Mouse (Mus musculus) MEL (cell line): ENCODE results near the gene Uba52. TPM values are rescaled to one million over a fixed set of nuclear protein-coding genes. Genes with fewer than 3 reads are reported as not detected.

Experiments
- DNase-seq: peaks from one replicate; pipeline ENCODE4 v3.0.0; 2011; ENCODE audit warnings: low read depth, low spot score
- H3K27ac ChIP-seq: 2 replicates; pipeline ENCODE4 v1.5.1; 2012; ENCODE audit warnings: low read depth, mild to moderate bottlenecking, control low read depth, low read length, moderate library complexity; ENCODE audit not compliant: control insufficient read depth
- H3K27me3 ChIP-seq, 2 experiments: fragments of 150-350 bp in 1 of 2; sonication (generic) in 1 of 2; 2 replicates each; pipeline ENCODE4 v1.6.1; 2012; ENCODE audit warnings: low read length in 2 of 2, mild to moderate bottlenecking in 2 of 2, improper control_type of control experiment in 1 of 2, moderate library complexity in 1 of 2; ENCODE audit not compliant: insufficient read depth in 2 of 2, control insufficient read depth in 1 of 2
- H3K36me3 ChIP-seq, 2 experiments: 2 replicates each; pipeline ENCODE4 v1.6.1; 2012 to 2014; ENCODE audit warnings: low read length in 2 of 2, improper control_type of control experiment in 1 of 2, inconsistent platforms in 1 of 2, mild to moderate bottlenecking in 1 of 2; ENCODE audit not compliant: insufficient read depth in 2 of 2, control insufficient read depth in 1 of 2
- H3K4me1 ChIP-seq, 2 experiments: fragments of 150-350 bp in 1 of 2; sonication (generic) in 1 of 2; 2 replicates each; pipeline ENCODE4 v1.6.1; 2012; ENCODE audit warnings: low read length in 2 of 2, improper control_type of control experiment in 1 of 2, mild to moderate bottlenecking in 1 of 2; ENCODE audit not compliant: insufficient read depth in 2 of 2, control insufficient read depth in 1 of 2
- H3K4me3 ChIP-seq, 2 experiments: fragments of 150-350 bp in 1 of 2; sonication (generic) in 1 of 2; 2 replicates each; pipeline ENCODE4 v1.5.1; 2012; ENCODE audit warnings: low read depth in 2 of 2, low read length in 2 of 2, mild to moderate bottlenecking in 2 of 2, moderate library complexity in 2 of 2, control low read depth in 1 of 2, improper control_type of control experiment in 1 of 2; ENCODE audit not compliant: control insufficient read depth in 1 of 2, insufficient read depth in 1 of 2
- H3K79me2 ChIP-seq: 2 replicates; pipeline ENCODE4 v1.6.1; 2012; ENCODE audit warnings: mild to moderate bottlenecking, low read length, moderate library complexity; ENCODE audit not compliant: control insufficient read depth, poor library complexity, insufficient read depth
- H3K9ac ChIP-seq: 2 replicates; pipeline ENCODE4 v1.6.1; 2012; ENCODE audit warnings: low read depth, mild to moderate bottlenecking, control low read depth, low read length, moderate library complexity; ENCODE audit not compliant: control insufficient read depth, poor library complexity, severe bottlenecking
- H3K9me3 ChIP-seq: fragments of 150-350 bp; sonication (generic); replicated peaks from 2 replicates; pipeline ENCODE4 v1.6.1; 2012; ENCODE audit warnings: mild to moderate bottlenecking, low read length, improper control_type of control experiment, moderate library complexity; ENCODE audit not compliant: insufficient read depth
- CHD2 ChIP-seq: IDR thresholded peaks from 2 replicates; pipeline ENCODE4 v1.6.1; 2011; ENCODE audit warnings: low read length, improper control_type of control experiment
- CTCF ChIP-seq, 3 experiments: IDR thresholded peaks in 2 of 3; conservative IDR thresholded peaks in 1 of 3; 2 replicates each; pipeline ENCODE4 v1.5.1; 2011 to 2012; ENCODE audit warnings: low read length in 3 of 3, low read depth in 2 of 3, mild to moderate bottlenecking in 2 of 3, improper control_type of control experiment in 1 of 3, inconsistent platforms in 1 of 3, mixed read lengths in 1 of 3, moderate library complexity in 1 of 3; ENCODE audit not compliant: control insufficient read depth in 1 of 3, insufficient read depth in 1 of 3, poor library complexity in 1 of 3, severe bottlenecking in 1 of 3
- E2F4 ChIP-seq: IDR thresholded peaks from 2 replicates; pipeline ENCODE4 v1.6.1; 2011; ENCODE audit warnings: low read depth, low read length, improper control_type of control experiment, borderline replicate concordance
- ELF1 ChIP-seq: IDR thresholded peaks from 2 replicates; pipeline ENCODE4 v1.6.1; 2014; ENCODE audit warnings: low read depth, mild to moderate bottlenecking, inconsistent platforms, low read length, improper control_type of control experiment, moderate library complexity
- EP300 ChIP-seq, 2 experiments: IDR thresholded peaks; 2 replicates each; pipeline ENCODE4 v1.6.1; 2011; ENCODE audit warnings: improper control_type of control experiment in 2 of 2, low read length in 2 of 2, low read depth in 1 of 2, mild to moderate bottlenecking in 1 of 2
- ETS1 ChIP-seq: IDR thresholded peaks from 2 replicates; pipeline ENCODE4 v1.6.1; 2012; ENCODE audit warnings: low read depth, mild to moderate bottlenecking, inconsistent platforms, low read length, improper control_type of control experiment, moderate library complexity
- GABPA ChIP-seq: IDR thresholded peaks from 2 replicates; pipeline ENCODE4 v1.6.1; 2012; ENCODE audit warnings: low read depth, mild to moderate bottlenecking, inconsistent platforms, low read length, improper control_type of control experiment, moderate library complexity
- GATA1 ChIP-seq: IDR thresholded peaks from 2 replicates; pipeline ENCODE4 v1.6.1; 2011; ENCODE audit warnings: low read depth, low read length, improper control_type of control experiment
- JUND ChIP-seq: IDR thresholded peaks from 2 replicates; pipeline ENCODE4 v1.6.1; 2011; ENCODE audit warnings: low read depth, mild to moderate bottlenecking, improper control_type of control experiment, low read length
- MAFK ChIP-seq: IDR thresholded peaks from 2 replicates; pipeline ENCODE4 v1.6.1; 2011; ENCODE audit warnings: low read depth, mild to moderate bottlenecking, low read length, improper control_type of control experiment, borderline replicate concordance
- MAZ ChIP-seq: IDR thresholded peaks from 2 replicates; pipeline ENCODE4 v1.6.1; 2012; ENCODE audit warnings: low read depth, mild to moderate bottlenecking, inconsistent platforms, low read length, improper control_type of control experiment
- MEF2A ChIP-seq: IDR thresholded peaks from 2 replicates; pipeline ENCODE4 v1.6.1; 2014; ENCODE audit warnings: low read depth, mild to moderate bottlenecking, inconsistent platforms, low read length, improper control_type of control experiment; ENCODE audit not compliant: poor library complexity, insufficient replicate concordance, severe bottlenecking; ENCODE audit errors: extremely low read depth
- MYC ChIP-seq: IDR thresholded peaks from 2 replicates; pipeline ENCODE4 v1.6.1; 2011; ENCODE audit warnings: low read depth, mild to moderate bottlenecking, low read length, improper control_type of control experiment, moderate library complexity
- POLR2A ChIP-seq, 2 experiments: IDR thresholded peaks; 2 replicates each; pipeline ENCODE4 v1.6.1; 2011 to 2012; ENCODE audit warnings: low read length in 2 of 2, mild to moderate bottlenecking in 2 of 2, control low read depth in 1 of 2, improper control_type of control experiment in 1 of 2, low read depth in 1 of 2, moderate library complexity in 1 of 2; ENCODE audit not compliant: control insufficient read depth in 1 of 2, insufficient read depth in 1 of 2, poor library complexity in 1 of 2
- POLR2AphosphoS5 ChIP-seq: IDR thresholded peaks from 2 replicates; pipeline ENCODE4 v1.6.1; 2012; ENCODE audit warnings: low read depth, borderline replicate concordance, mild to moderate bottlenecking, inconsistent platforms, low read length, moderate library complexity, mixed read lengths
- RCOR1 ChIP-seq: IDR thresholded peaks from 2 replicates; pipeline ENCODE4 v1.6.1; 2012; ENCODE audit warnings: low read depth, mild to moderate bottlenecking, inconsistent platforms, low read length, improper control_type of control experiment
- SIN3A ChIP-seq: IDR thresholded peaks from 2 replicates; pipeline ENCODE4 v1.6.1; 2012; ENCODE audit warnings: low read length, improper control_type of control experiment, inconsistent platforms
- SMC3 ChIP-seq: IDR thresholded peaks from 2 replicates; pipeline ENCODE4 v1.6.1; 2011; ENCODE audit warnings: low read depth, low read length, improper control_type of control experiment
- TCF12 ChIP-seq: IDR thresholded peaks from 2 replicates; pipeline ENCODE4 v1.6.1; 2014; ENCODE audit warnings: low read depth, mild to moderate bottlenecking, inconsistent platforms, low read length, improper control_type of control experiment, moderate library complexity
- UBTF ChIP-seq: IDR thresholded peaks from 2 replicates; pipeline ENCODE4 v1.6.1; 2012; ENCODE audit warnings: low read depth, mild to moderate bottlenecking, inconsistent platforms, low read length, improper control_type of control experiment, moderate library complexity, borderline replicate concordance; ENCODE audit not compliant: insufficient read depth
- USF1 ChIP-seq: IDR thresholded peaks from 2 replicates; pipeline ENCODE4 v1.6.1; 2014; ENCODE audit warnings: low read depth, mild to moderate bottlenecking, inconsistent platforms, low read length, improper control_type of control experiment, moderate library complexity
- USF2 ChIP-seq, 2 experiments: IDR thresholded peaks; 2 replicates each; pipeline ENCODE4 v1.6.1; 2011 to 2012; ENCODE audit warnings: improper control_type of control experiment in 2 of 2, low read length in 2 of 2, borderline replicate concordance in 1 of 2, inconsistent platforms in 1 of 2, low read depth in 1 of 2, mild to moderate bottlenecking in 1 of 2; ENCODE audit not compliant: insufficient read depth in 1 of 2
- ZKSCAN1 ChIP-seq: IDR thresholded peaks from 2 replicates; pipeline ENCODE4 v1.6.1; 2012; ENCODE audit warnings: low read depth, mild to moderate bottlenecking, inconsistent platforms, low read length, improper control_type of control experiment, moderate library complexity
- polyA plus RNA-seq, 2 experiments: library from polyadenylated mRNA; stranded (reverse) in 1 of 2; unstranded in 1 of 2; fragments of >175 nt in 1 of 2; fragments of >200 nt in 1 of 2; gene quantifications; 2 replicates each; pipeline versions ENCODE4 v1.2.1 to v1.2.4; 2012; ENCODE audit warnings: low replicate concordance in 2 of 2, low read depth in 1 of 2; ENCODE audit not compliant: insufficient read length in 2 of 2, insufficient read depth in 1 of 2, missing spikeins in 1 of 2
- total RNA-seq: library from RNA; depleted of rRNA; stranded (reverse); fragments of 300-350 nt; gene quantifications from 2 replicates; pipeline ENCODE4 v1.2.3, GENCODE M21; 2012

The Uba52 gene
- total and polyA plus RNA-seq, 3 experiments = 2,814 to 3,633 TPM; not detected in 1

GRCm38 (mm10) chr8:70467229-70467725 lies 43.3 kb downstream of the Uba52 start:
- peaks cover 0 to 7% of the 10 kb centered on the region in 2 experiments; a peak in 2 of 4 replicates for H3K4me1 ChIP-seq
- H3K27ac ChIP-seq = no peak overlapping the region
- peaks cover 0 to 2% of the 10 kb centered on the region in 2 experiments; a peak in 3 of 4 replicates for H3K36me3 ChIP-seq
- no peak for DNase-seq
- no peaks in the 10 kb centered on the region for H3K9me3 ChIP-seq
- H3K4me3 ChIP-seq = no peak overlapping the region
- no peaks in the 10 kb centered on the region for H3K27me3 ChIP-seq
- TF ChIP-seq E2F4 (no peak), GATA1 (no peak), SIN3A (no peak), ELF1 (no peak), CHD2 (no peak), USF1 (no peak), ETS1 (no peak), MYC (no peak), MAZ (no peak), POLR2A (IDR thresholded peaks at IDR 0.05; ENCODE audit: control insufficient read depth in 1 of 2, insufficient read depth in 1 of 2, low read depth in 1 of 2, low read length in 2 of 2, poor library complexity in 1 of 2) (no peak)
- H3K79me2 ChIP-seq = 0 out of 2 replicates have a peak, but pooled peaks cover 2% of the 10 kb centered on the region
- no peak overlapping the region for H3K9ac ChIP-seq

DNA sequence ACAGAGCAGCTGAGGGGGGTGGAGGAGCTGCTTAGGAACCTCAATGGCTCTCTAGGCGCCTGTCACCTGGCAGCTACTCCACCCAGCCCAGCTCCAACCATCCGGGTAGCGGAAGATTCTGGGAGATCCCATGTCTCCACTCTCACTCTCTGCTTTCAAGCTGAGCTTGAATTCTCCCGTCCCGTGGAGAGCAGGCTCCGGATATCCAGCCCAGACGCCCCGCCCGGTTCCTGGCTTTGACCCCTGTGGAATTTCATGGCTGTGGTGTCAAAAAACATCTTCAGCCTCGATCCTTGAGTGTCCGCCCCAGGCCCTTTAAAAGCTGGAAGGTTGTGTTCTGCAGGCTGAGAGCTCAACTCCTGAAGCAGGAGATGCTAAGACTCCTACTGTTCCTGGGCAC lies 43.8 kb downstream of the Uba52 start:
- Histone ChIP-seq H3K27me3 (no peaks in the 10 kb centered on the region), H3K36me3 (peaks cover 0 to 2% of the 10 kb centered on the region in 2 experiments; a peak in 3 of 4 replicates), H3K4me3 (no peak overlapping the region), H3K9me3 (no peaks in the 10 kb centered on the region), H3K27ac (no peak overlapping the region), H3K9ac (no peak overlapping the region), H3K4me1 (peaks cover 0 to 7% of the 10 kb centered on the region in 2 experiments; a peak in 2 of 4 replicates), H3K79me2 (0 out of 2 replicates have a peak, but pooled peaks cover 2% of the 10 kb centered on the region)
- TF ChIP-seq EP300 (IDR thresholded peaks at IDR 0.05; ENCODE audit: low read depth in 1 of 2, low read length in 2 of 2) = no peak
- TF ChIP-seq POLR2A (IDR thresholded peaks at IDR 0.05; ENCODE audit: control insufficient read depth in 1 of 2, insufficient read depth in 1 of 2, low read depth in 1 of 2, low read length in 2 of 2, poor library complexity in 1 of 2) = no peak
- TF ChIP-seq UBTF = no peak
- no peak for DNase-seq

DNA sequence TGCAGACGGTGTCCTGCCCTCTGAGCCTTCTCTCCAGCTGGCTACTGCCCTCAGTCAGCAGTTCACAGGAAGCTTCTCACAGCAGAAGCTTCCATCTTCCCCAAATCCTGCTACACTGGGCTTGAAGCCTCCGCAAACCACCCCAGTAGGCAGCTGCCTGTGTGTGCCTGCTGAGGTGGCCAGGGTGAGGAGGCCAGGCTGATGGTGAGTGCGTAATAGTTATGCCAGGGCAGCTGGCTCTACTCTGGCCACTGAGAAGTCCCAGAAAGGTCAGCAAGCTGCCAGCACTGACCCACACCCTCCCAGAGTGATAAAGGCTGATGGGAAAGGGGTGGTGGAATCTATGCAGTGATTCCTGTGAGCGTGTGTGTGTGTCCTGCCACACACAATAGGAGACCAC lies 44.3 kb downstream of the Uba52 start:
- TF ChIP-seq MAFK (no peak), CHD2 (no peak), JUND (no peak), POLR2AphosphoS5 (no peak), SMC3 (no peak), SIN3A (no peak), USF1 (no peak), RCOR1 (no peak), TCF12 (no peak), ZKSCAN1 (no peak), GABPA (no peak), MEF2A (no peak), ELF1 (no peak), USF2 (IDR thresholded peaks at IDR 0.05; ENCODE audit: borderline replicate concordance in 1 of 2, insufficient read depth in 1 of 2, low read depth in 1 of 2, low read length in 2 of 2) (no peak), CTCF (IDR thresholded peaks at IDR 0.05 in 2 of 3, conservative IDR thresholded peaks at IDR 0.05 in 1 of 3; ENCODE audit: control insufficient read depth in 1 of 3, insufficient read depth in 1 of 3, low read depth in 2 of 3, low read length in 3 of 3, poor library complexity in 1 of 3, severe bottlenecking in 1 of 3) (no peak)
- H3K27me3 ChIP-seq = no peaks in the 10 kb centered on the region
- H3K9ac ChIP-seq = no peak overlapping the region
- peaks cover 0 to 7% of the 10 kb centered on the region in 2 experiments; a peak in 2 of 4 replicates for H3K4me1 ChIP-seq
- H3K4me3 ChIP-seq = no peak overlapping the region
- peaks cover 0 to 2% of the 10 kb centered on the region in 2 experiments; a peak in 3 of 4 replicates for H3K36me3 ChIP-seq
- 0 out of 2 replicates have a peak, but pooled peaks cover 2% of the 10 kb centered on the region for H3K79me2 ChIP-seq
- H3K27ac ChIP-seq = no peak overlapping the region
- no peaks in the 10 kb centered on the region for H3K9me3 ChIP-seq
- DNase-seq = no peak
